Mouse (Mus musculus) gastrocnemius, adult 18-20 months (tissue): ENCODE measurements around the gene Asxl1. TPM values are rescaled to one million over a fixed set of nuclear protein-coding genes. Genes with fewer than 3 reads are reported as not detected.
A peak's percentile ranks its signal among the peaks of the same experiment; 100 is the strongest.

Source experiments
- DNase-seq: peaks from one replicate; pipeline ENCODE4 v3.0.0; 2021; ENCODE audit warnings: low spot score
- long read RNA-seq, 2 experiments: library from polyadenylated mRNA; stranded (forward); transcript quantifications; one replicate each; pipeline ENCODE4 v2.0.0; 2021
- total RNA-seq, 2 experiments: library from RNA; stranded (reverse); gene quantifications; 2 replicates each; pipeline ENCODE4 v1.2.3; 2021

Gene Asxl1
- 1 to 10 TPM; 8.4 to 9.2 TPM for total RNA-seq
- long read RNA-seq, experiment 1, full-length matches to known transcripts = 3 of 4 reads
- long read RNA-seq, experiment 1, partial matches to known transcripts = 0 of 4 reads
- long read RNA-seq, experiment 1, other reads (novel, unspliced or antisense) = 1 of 4 reads
- long read RNA-seq, experiment 2, full-length matches to known transcripts = 1 of 3 reads
- long read RNA-seq, experiment 2, partial matches to known transcripts = 1 of 3 reads
- long read RNA-seq, experiment 2, other reads (novel, unspliced or antisense) = 1 of 3 reads

DNA sequence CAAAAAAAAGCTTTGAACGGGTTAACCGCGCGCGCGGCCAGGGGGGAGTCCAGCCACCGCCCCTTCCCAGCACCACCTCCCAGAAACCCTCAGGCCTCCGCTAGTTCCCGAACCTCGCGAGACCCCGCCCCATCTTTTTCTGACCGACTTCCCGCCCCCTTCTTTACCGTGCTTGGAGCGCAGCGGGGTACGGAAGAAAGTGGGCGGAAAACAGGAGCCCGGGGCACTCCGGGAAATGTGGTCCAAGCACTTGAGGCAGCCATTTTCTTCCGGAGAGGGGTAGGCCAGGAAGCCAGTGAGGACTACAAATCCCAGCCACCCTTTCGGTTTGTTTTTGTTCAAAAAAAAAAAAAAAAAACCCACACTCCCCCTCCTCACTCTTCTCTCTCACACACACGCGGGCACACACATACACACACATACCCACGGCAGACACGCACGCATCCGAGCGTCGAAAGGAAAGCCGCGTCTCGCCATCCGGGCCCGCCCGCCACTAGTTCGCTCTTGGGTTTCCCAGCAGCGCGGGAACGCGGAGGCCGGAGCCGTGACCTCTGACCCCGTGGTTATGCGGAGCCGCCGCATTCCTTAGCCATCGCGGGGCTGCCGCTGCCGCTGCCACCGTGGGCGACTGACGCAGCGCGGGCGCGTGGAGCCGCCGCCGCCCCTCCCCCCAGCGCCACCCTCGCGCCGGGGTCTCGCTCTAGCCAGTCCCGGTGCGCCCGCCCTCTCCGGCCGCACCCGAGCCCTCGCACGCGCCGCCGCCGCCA lies at the start of gene Asxl1:
Asxl1 (plus strand) TSS at position 376 of the 767 bp plus-strand sequence.
- DNase-seq = peak; percentile 98

DNA sequence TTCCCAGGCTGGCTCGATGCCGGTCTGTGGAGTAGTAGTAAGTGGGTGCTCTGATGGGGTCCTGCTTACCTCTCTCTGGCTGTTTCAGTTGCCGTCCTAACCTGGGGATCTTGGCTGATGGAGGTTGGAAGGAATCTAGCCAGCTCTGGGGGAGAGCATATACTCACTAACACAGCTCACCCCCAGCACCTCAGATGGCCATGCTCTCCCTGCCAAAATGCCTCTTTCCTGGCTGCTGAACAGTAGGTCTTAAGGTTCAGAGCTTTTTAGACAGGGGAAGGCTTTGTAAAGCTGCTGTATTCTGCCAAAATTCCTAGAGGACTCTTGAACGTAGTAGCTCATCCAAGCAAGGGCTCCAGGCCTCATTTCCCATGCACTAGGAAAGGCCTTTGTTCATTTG lies 47.9 kb upstream of the Asxl1 start:
- DNase-seq = no peak

GRCm38 (mm10) chr2:153298460-153298859 lies 47.2 kb upstream of the Asxl1 start:
- no peak for DNase-seq

GRCm38 (mm10) chr2:153298863-153299262 lies 46.8 kb upstream of the Asxl1 start:
- DNase-seq = no peak

- no peak for DNase-seq
Observed at GRCm38 (mm10) chr2:153301123-153301522, 44.5 kb upstream of the Asxl1 start.

DNA sequence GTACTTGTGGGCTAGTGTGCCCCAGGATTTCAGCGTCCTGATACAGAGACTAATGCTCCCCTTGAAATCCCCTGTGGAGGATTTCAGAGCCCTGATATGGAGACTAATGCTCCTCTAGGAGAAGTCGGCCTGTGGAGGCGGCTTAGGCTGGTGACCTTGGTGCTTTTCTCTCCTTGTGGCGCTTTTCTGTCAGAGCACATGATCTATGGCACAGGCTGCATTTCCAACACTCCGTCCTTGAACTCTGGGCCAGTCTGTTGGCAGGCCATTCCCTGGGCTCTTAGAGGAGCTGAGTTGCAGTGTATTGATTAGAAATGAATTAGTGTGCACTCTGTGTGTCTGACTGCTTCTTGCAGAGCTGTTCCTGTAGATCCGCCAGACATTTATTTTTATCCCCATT lies 40.4 kb upstream of the Asxl1 start:
- no peak for DNase-seq

- DNase-seq = no peak
Observed at GRCm38 (mm10) chr2:153308586-153308985, 37.0 kb upstream of the Asxl1 start.

DNA sequence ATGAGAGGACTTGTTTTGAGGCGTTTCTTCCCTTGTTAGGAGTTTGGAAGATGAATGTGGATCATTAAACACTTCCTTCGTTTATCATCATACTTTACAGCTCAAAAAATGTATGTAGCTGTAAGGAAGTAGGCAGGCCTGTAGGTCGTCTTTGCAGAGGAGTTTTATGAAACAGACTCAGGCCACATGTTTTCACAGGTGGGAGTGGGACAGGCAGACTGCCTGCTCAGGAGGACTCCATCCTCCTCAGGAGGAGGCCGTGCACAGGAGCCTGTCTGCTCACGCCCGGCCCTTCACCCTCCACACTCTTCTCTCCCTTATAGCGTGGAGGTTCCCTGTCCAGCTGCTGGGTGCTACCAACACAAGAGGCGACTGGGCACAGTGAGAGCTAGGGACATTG lies 36.5 kb upstream of the Asxl1 start:
- DNase-seq = no peak

- no peak for DNase-seq
Observed at GRCm38 (mm10) chr2:153310228-153310627, 35.4 kb upstream of the Asxl1 start.

DNA sequence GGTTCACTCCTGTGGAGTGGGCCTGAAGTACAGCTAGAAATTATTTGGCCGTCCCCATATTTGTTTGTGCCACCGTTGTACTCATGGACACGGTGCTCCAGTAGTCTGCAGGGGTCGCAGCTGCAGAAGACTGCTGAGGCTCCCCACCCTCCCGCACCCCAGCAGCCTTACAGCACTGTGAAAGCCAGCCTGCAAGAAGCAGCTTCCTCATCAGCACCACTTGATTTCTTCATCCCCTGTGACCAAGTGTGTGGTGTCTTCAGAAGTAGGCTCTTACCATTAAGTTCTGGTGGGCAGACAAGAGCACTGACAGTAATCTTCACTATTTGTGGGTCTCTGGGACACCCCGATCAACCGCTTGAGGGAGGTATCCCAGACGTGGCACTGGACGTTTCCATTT lies 32.7 kb upstream of the Asxl1 start:
- no peak for DNase-seq

DNA sequence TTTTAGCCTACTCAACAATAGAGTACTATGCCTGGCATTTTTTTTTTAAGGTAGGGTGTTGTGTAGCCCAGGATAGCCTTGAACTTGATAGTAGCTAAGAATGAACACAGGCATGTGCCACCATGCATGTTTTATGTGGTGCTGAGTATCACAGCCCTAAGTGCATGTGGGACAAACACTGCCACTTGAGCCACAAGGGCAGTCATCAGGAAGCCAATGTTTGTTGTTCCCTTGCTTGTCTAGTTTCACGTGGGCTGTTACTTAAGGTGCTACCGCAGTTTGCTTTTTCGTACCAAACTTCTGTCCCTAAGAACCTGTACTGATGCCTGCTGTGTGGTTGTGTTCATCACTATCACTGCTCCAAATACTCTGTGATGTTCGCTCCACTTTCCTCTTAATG lies 27.2 kb upstream of the Asxl1 start:
- DNase-seq = no peak

DNA sequence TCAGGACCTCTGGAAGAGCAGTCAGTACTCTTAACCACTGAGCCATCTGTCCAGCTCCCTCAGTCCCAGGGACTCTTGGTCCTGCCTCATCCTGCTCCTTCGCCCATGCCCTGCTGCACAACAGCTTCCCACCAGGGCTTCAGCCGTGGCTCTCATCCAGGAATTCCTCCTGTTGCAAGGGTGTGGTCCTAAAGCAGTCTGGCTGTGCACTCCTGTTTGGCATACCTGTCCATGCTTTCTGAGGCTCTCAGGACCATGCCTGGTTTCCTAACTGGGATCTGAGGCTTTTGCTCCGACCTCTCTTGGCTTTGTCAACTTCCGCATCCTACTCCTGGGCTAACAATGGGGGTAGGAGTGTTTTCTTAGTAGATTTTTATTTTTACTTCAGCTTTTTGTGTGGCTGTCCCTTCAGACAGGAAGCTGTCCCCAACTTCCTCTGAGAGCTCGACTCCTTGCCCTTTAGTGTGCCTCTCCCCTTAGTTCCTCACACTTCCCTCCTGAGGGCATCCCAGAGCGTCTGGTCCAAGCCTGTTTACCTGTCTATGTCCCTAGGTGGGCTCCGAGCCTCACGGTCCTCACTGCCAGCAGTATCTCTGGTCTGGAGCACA lies 26.5 kb upstream of the Asxl1 start:
- no peak for DNase-seq

DNA sequence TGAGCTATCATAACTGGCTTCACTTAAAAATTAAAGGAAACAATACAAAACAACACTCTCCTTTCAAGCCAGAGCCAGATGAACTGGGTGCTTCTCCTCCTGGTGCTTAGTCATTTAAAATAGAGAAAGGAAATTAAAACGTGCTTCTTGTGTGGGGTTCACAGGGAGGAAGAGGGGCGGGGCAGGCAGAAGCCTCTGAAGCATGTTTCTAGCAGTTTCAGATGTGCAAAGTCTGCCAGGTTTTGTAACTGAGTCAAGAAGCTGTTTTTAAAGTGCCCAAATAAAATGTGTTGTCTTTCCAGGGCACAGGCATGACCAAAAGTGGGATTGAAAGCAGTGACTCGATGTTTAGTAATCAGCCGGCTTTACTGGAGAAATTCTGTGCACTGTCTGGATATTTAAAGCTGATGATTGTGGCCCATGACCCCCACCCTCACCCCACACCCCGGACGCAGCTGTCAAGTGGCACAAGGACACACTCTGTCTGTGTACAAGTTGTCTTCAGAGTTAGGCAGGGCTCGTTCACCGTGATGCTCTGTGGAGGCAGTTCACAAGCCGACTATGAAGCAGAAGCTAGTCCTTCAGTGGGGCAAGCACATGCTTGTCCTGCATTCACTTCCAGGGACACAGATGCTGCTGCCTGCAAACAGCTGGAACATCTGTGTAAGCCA lies 19.8 kb upstream of the Asxl1 start:
- DNase-seq = no peak

DNA sequence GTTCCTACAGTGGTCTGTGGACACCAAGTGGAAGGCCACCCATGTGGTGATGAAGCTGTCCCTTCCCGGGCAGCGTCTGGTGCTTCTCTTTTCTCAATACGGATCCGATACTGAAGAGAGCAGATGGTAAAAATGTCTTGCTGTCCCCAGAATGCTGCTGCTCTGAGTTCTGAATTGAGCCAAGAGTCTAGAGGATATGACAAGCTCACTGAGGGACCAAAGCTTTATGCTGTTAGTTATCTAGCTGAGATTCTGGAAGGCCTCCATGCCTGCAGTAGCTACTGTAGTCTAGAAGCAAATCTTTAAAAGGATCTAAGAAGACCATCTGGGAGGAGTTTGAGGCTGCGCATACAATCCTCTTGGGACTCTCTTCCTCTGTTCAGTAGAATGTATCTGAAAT lies 13.4 kb upstream of the Asxl1 start:
- DNase-seq = no peak

- no peak for DNase-seq
Observed at GRCm38 (mm10) chr2:153332981-153333380, 12.6 kb upstream of the Asxl1 start.

- DNase-seq = no peak
Observed at GRCm38 (mm10) chr2:153333822-153334232, 11.8 kb upstream of the Asxl1 start.

- no peak for DNase-seq
Observed at GRCm38 (mm10) chr2:153334281-153334680, 11.3 kb upstream of the Asxl1 start.

GRCm38 (mm10) chr2:153336117-153336516 lies 9.5 kb upstream of the Asxl1 start:
- no peak for DNase-seq

GRCm38 (mm10) chr2:153338361-153339350 lies 7.0 kb upstream of the Asxl1 start:
- DNase-seq = no peak

GRCm38 (mm10) chr2:153342166-153342565 lies 3.5 kb upstream of the Asxl1 start:
- no peak for DNase-seq

DNA sequence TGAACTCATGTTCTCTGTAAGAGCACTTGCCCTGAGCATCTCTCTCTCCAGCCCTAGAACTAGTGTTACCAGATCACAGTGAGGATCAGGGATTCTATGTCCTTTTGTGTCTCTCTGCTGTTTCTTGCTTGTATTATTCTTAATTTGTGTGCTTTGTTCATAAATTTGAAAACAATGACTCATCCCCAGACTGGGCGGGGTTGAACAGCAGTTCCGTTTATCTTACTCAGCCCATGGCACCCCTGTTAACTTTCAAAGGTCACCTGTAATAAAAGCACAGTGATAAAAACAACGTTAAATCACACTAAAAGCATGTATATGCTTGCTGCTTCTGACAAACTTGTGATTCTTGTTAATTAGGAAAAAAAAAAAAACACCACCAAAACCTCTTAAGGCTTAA lies 3.0 kb upstream of the Asxl1 start:
- DNase-seq = no peak
